Mouse (Mus musculus): ENCODE data around the gene Podn.
"Not testable (repeated sequence)": the region's sequence is repeated elsewhere in the genome, so short reads cannot be mapped to it uniquely, and the experiment has no call there.

GRCm38 (mm10) chr4:108143178-108143577 lies 46.9 kb upstream of the Podn start:
- TF ChIP-seq CTCF (IDR thresholded peaks at IDR 0.05; ENCODE audit: extremely low read depth, insufficient read length, insufficient replicate concordance, low read depth, low read length); POLR2A (IDR thresholded peaks at IDR 0.05; ENCODE audit: low read depth, low read length): not testable (repeated sequence)
